9 mouse cellular contexts compared by ENCODE assay signal in genomic region chr5:106891773-106892172, GRCm38 (mm10). TPM values are rescaled to one million over a fixed set of nuclear protein-coding genes. Genes with fewer than 3 reads are reported as not detected.
DNase-seq lines count a peak whose midpoint lies in the region; ATAC-seq and TF ChIP-seq lines count a peak whose summit lies in the region.
"Had no signal": no experiment of that assay in that cellular context is flagged by ENCODE, and none has a peak within 500 bp of the region (broad histone marks: within the 10 kb centered on the region; RNA-seq: fewer than 3 reads in every experiment).

No protein-coding gene starts in this region.

- DNase-seq in hindbrain, postnatal 0 days (ENCODE audit: low spot score), result peak; percentile 71
- DNase-seq in Muller cell, postnatal 12 days (ENCODE audit: inconsistent ontology term), result peak; percentile 62
- peak; percentile 81 for DNase-seq in cerebellum, adult 9-11 months
- DNase-seq in heart, postnatal 36 days, result peak; percentile 40 to 49
- peak; percentile 61 for DNase-seq in thymus, postnatal 14 days
- no peak for DNase-seq in retina, postnatal 1 day
- DNase-seq: liver, embryonic 13.5 days had no signal

- H3K9me3 ChIP-seq in hindbrain, postnatal 0 days (ENCODE audit: low read length), result no peaks in the 10 kb centered on the region
- no peaks in the 10 kb centered on the region for H3K9me3 ChIP-seq in hindbrain, embryonic 12.5 days (replicated peaks)
- H3K9me3 ChIP-seq: liver, embryonic 13.5 days had no signal

- no peak overlapping the region for H3K9ac ChIP-seq in hindbrain, postnatal 0 days (replicated peaks; ENCODE audit: low read length)
- H3K9ac ChIP-seq in hindbrain, embryonic 12.5 days, result no peak overlapping the region
- H3K9ac ChIP-seq: liver, embryonic 13.5 days had no signal

- intact Hi-C loops in heart, postnatal 36 days (cut with DNase I), result no loop called here

- WGBS in hindbrain, postnatal 0 days, result 13% methylated on average over 5 of the region's 5 CpGs
- whole genome bisulfite sequencing in hindbrain, embryonic 12.5 days, result 27% methylated on average over 5 of the region's 5 CpGs

- no peak overlapping the region; the same call in 1 of the 2 replicates for H3K27ac ChIP-seq in hindbrain, postnatal 0 days
- H3K27ac ChIP-seq in hindbrain, embryonic 12.5 days, result no peak overlapping the region
- H3K27ac ChIP-seq: liver, embryonic 13.5 days had no signal

- ATAC-seq in hindbrain, postnatal 0 days, result no peak
- ATAC-seq in hindbrain, embryonic 12.5 days (ENCODE audit: low FRiP score), result no peak
- peak; percentile 82 for ATAC-seq in megakaryocyte-erythroid progenitor cell, adult 5-6 weeks (replicated peaks; ENCODE audit: low FRiP score, low TSS enrichment, poor library complexity, severe bottlenecking)

- H3K4me3 ChIP-seq in hindbrain, postnatal 0 days (ENCODE audit: low read length), result no peak overlapping the region
- H3K4me3 ChIP-seq in hindbrain, embryonic 12.5 days, result no peak overlapping the region
- H3K4me3 ChIP-seq: liver, embryonic 13.5 days had no signal

- H3K4me2 ChIP-seq in hindbrain, postnatal 0 days (ENCODE audit: low read depth, low read length), result no peak overlapping the region
- no peak overlapping the region for H3K4me2 ChIP-seq in hindbrain, embryonic 12.5 days (replicated peaks)
- H3K4me2 ChIP-seq: liver, embryonic 13.5 days had no signal

- no peaks in the 10 kb centered on the region for H3K36me3 ChIP-seq in hindbrain, postnatal 0 days (ENCODE audit: insufficient read depth, low read length)
- no peaks in the 10 kb centered on the region for H3K36me3 ChIP-seq in hindbrain, embryonic 12.5 days
- H3K36me3 ChIP-seq: liver, embryonic 13.5 days had no signal

- H3K4me1 ChIP-seq in hindbrain, postnatal 0 days (ENCODE audit: insufficient read depth, low read length), result no peaks in the 10 kb centered on the region
- no peaks in the 10 kb centered on the region for H3K4me1 ChIP-seq in hindbrain, embryonic 12.5 days

- H3K27me3 ChIP-seq in hindbrain, postnatal 0 days (ENCODE audit: insufficient read depth, low read length), result no peaks in the 10 kb centered on the region
- no peaks in the 10 kb centered on the region for H3K27me3 ChIP-seq in hindbrain, embryonic 12.5 days
- H3K27me3 ChIP-seq: liver, embryonic 13.5 days had no signal

- TF ChIP-seq CTCF in hindbrain, postnatal 0 days (IDR thresholded peaks at IDR 0.05; ENCODE audit: low read depth), result no peak

RNA-seq across cellular contexts. Expression of gene Hfm1, which starts 34.3 kb away (rescaled TPM):
- total RNA-seq in hindbrain, postnatal 0 days (2014; rRNA removed), result 4.9 and 5.4 TPM in 2 replicates
- polyA plus RNA-seq in hindbrain, postnatal 0 days (2015; fragmentation: Nextera tagmentation; extraction: Ambion mirVana), result 5.1 and 5.5 TPM in 2 replicates
- polyA plus RNA-seq in hindbrain, embryonic 12.5 days (2016; fragmentation: Nextera tagmentation; extraction: Ambion mirVana), result 6.7 and 7.6 TPM in 2 replicates
- total RNA-seq in heart, postnatal 36 days (2021), result not detected
- 0.79 TPM in 1 of 2 replicates, not detected in the other for total RNA-seq in megakaryocyte-erythroid progenitor cell, adult 5-6 weeks (2014; fragmentation: Nextera tagmentation)
- 0.88 TPM in 1 of 2 replicates, not detected in the other for total RNA-seq in megakaryocyte-erythroid progenitor cell, adult 5-6 weeks (2017)
